Mouse (Mus musculus) heart, embryonic 14.5 days (tissue): Measurements from ENCODE around the gene Clmn. TPM values are rescaled to one million over a fixed set of nuclear protein-coding genes. Genes with fewer than 3 reads are reported as not detected.

Source experiments
- ATAC-seq: fragments of 200-750 bp; cut with Nextera tagmentation; 2 replicates; pipeline ENCODE4 v1.8.0; 2017; ENCODE audit warnings: low read depth, moderate TSS enrichment; ENCODE audit not compliant: insufficient number of reproducible peaks, insufficient read depth, low FRiP score
- H3K27ac ChIP-seq, 2 experiments: fragments of 200-500 bp in 1 of 2; fragments of 300-500 bp in 1 of 2; sonication (generic) in 1 of 2; replicated peaks in 1 of 2; 2 replicates each; pipeline ENCODE4 v1.5.1; 2012 to 2014; ENCODE audit warnings: low read depth in 2 of 2, low read length in 2 of 2, control low read depth in 1 of 2, mild to moderate bottlenecking in 1 of 2, mixed read lengths in 1 of 2; ENCODE audit not compliant: control insufficient read depth in 1 of 2, insufficient read depth in 1 of 2
- H3K27me3 ChIP-seq: fragments of 300-500 bp; sonication (generic); 2 replicates; pipeline ENCODE4 v1.6.1; 2014; ENCODE audit warnings: mild to moderate bottlenecking, low read length, control low read depth; ENCODE audit not compliant: control insufficient read depth, insufficient read depth
- H3K36me3 ChIP-seq: fragments of 300-500 bp; sonication (generic); 2 replicates; pipeline ENCODE4 v1.6.1; 2014; ENCODE audit warnings: mild to moderate bottlenecking, control low read depth, low read length, mixed read lengths; ENCODE audit not compliant: control insufficient read depth, insufficient read depth
- H3K4me1 ChIP-seq, 2 experiments: fragments of 200-500 bp in 1 of 2; fragments of 300-500 bp in 1 of 2; sonication (generic) in 1 of 2; 2 replicates each; pipeline ENCODE4 v1.6.1; 2012 to 2014; ENCODE audit warnings: low read length in 2 of 2, control low read depth in 1 of 2, mixed read lengths in 1 of 2; ENCODE audit not compliant: control insufficient read depth in 2 of 2, insufficient read depth in 2 of 2
- H3K4me2 ChIP-seq: fragments of 300-500 bp; sonication (generic); 2 replicates; pipeline ENCODE4 v1.6.1; 2014; ENCODE audit warnings: mild to moderate bottlenecking, low read length
- H3K4me3 ChIP-seq, 2 experiments: fragments of 200-500 bp in 1 of 2; fragments of 300-500 bp in 1 of 2; sonication (generic) in 1 of 2; 2 replicates each; pipeline ENCODE4 v1.5.1; 2012 to 2014; ENCODE audit warnings: low read length in 2 of 2, mild to moderate bottlenecking in 2 of 2, control low read depth in 1 of 2, low read depth in 1 of 2, moderate library complexity in 1 of 2; ENCODE audit not compliant: control insufficient read depth in 1 of 2, insufficient read depth in 1 of 2
- H3K9ac ChIP-seq: fragments of 300-500 bp; sonication (generic); 2 replicates; pipeline ENCODE4 v1.6.1; 2014; ENCODE audit warnings: mild to moderate bottlenecking, low read length
- H3K9me3 ChIP-seq: fragments of 300-500 bp; sonication (generic); 2 replicates; pipeline ENCODE4 v1.6.1; 2016; ENCODE audit warnings: low read length, control low read depth; ENCODE audit not compliant: control insufficient read depth
- WGBS: fragments of 180-500 bp; shearing (Covaris S2); extraction: QIAGEN DNeasy Blood & Tissue Kit; methylation state at CpG from one replicate; pipeline ENCODE4 v1.1.7; 2014; 5-methylcytosine and 5-hydroxymethylcytosine counted together
- polyA plus RNA-seq: library from polyadenylated mRNA; unstranded; fragments of >200 nt; fragmentation: Nextera tagmentation; extraction: Ambion mirVana; gene quantifications from 2 replicates; pipeline ENCODE4 v1.2.1, GENCODE M21; 2014

Gene Clmn
- polyA plus RNA-seq, 1 experiment from 2014 or later: 0.49 TPM

- ATAC-seq: no peak
- no peaks in the 10 kb centered on the region for H3K36me3 ChIP-seq
- no peaks in the 10 kb centered on the region for H3K4me1 ChIP-seq
- 77% methylated on average over 7 of the region's 7 CpGs for WGBS
- no peak overlapping the region for H3K4me3 ChIP-seq
- H3K9me3 ChIP-seq: 0 out of 2 replicates have a peak, but pooled peaks cover 4% of the 10 kb centered on the region
- no peak overlapping the region for H3K4me2 ChIP-seq
- H3K9ac ChIP-seq: no peak overlapping the region
- no peaks in the 10 kb centered on the region for H3K27me3 ChIP-seq
- no peak overlapping the region for H3K27ac ChIP-seq
Observed at GRCm38 (mm10) chr12:104859140-104859539, 5.7 kb downstream of the Clmn start.

GRCm38 (mm10) chr12:104858732-104859131 is 6.1 kb downstream of the Clmn start:
- ATAC-seq: no peak
- no peaks in the 10 kb centered on the region for H3K27me3 ChIP-seq
- no peaks in the 10 kb centered on the region for H3K4me1 ChIP-seq
- H3K9me3 ChIP-seq: 0 out of 2 replicates have a peak, but pooled peaks cover 4% of the 10 kb centered on the region
- WGBS: 84% methylated on average over 5 of the region's 5 CpGs
- no peak overlapping the region for H3K4me2 ChIP-seq
- no peak overlapping the region for H3K4me3 ChIP-seq
- no peak overlapping the region for H3K9ac ChIP-seq
- no peak overlapping the region for H3K27ac ChIP-seq
- no peaks in the 10 kb centered on the region for H3K36me3 ChIP-seq

GRCm38 (mm10) chr12:104857614-104858013 is 7.3 kb downstream of the Clmn start:
- Histone ChIP-seq H3K27ac (no peak overlapping the region), H3K27me3 (no peaks in the 10 kb centered on the region), H3K4me3 (no peak overlapping the region), H3K9ac (no peak overlapping the region), H3K9me3 (0 out of 2 replicates have a peak, but pooled peaks cover under 1% of the 10 kb centered on the region), H3K4me2 (no peak overlapping the region), H3K36me3 (no peaks in the 10 kb centered on the region), H3K4me1 (no peaks in the 10 kb centered on the region)
- WGBS: 78% methylated on average over 10 of the region's 10 CpGs
- no peak for ATAC-seq

- no peak overlapping the region for H3K9ac ChIP-seq
- H3K27ac ChIP-seq: no peak overlapping the region
- H3K27me3 ChIP-seq: no peaks in the 10 kb centered on the region
- no peak overlapping the region for H3K4me2 ChIP-seq
- H3K4me3 ChIP-seq: no peak overlapping the region
- ATAC-seq: no peak
- no peaks in the 10 kb centered on the region for H3K36me3 ChIP-seq
- no peaks in the 10 kb centered on the region for H3K9me3 ChIP-seq
- WGBS: 82% methylated on average over 3 of the region's 3 CpGs
- H3K4me1 ChIP-seq: peaks cover 0 to 3% of the 10 kb centered on the region in 2 experiments; a peak in 1 of 4 replicates
Observed at GRCm38 (mm10) chr12:104856540-104856939, 8.3 kb downstream of the Clmn start.

- no peaks in the 10 kb centered on the region for H3K9me3 ChIP-seq
- WGBS: 70% methylated on average over 7 of the region's 7 CpGs
- no peak overlapping the region for H3K9ac ChIP-seq
- H3K4me2 ChIP-seq: no peak overlapping the region
- peaks cover 0 to 4% of the 10 kb centered on the region in 2 experiments; a peak in 1 of 4 replicates for H3K4me1 ChIP-seq
- no peaks in the 10 kb centered on the region for H3K36me3 ChIP-seq
- no peak overlapping the region for H3K4me3 ChIP-seq
- H3K27ac ChIP-seq: no peak overlapping the region
- ATAC-seq: no peak
- H3K27me3 ChIP-seq: no peaks in the 10 kb centered on the region
Observed at GRCm38 (mm10) chr12:104855548-104855947, 9.3 kb downstream of the Clmn start.

- Histone ChIP-seq H3K9ac (no peak overlapping the region), H3K4me2 (no peak overlapping the region), H3K9me3 (no peaks in the 10 kb centered on the region), H3K4me1 (peaks cover 0 to 4% of the 10 kb centered on the region in 2 experiments; a peak in 1 of 4 replicates), H3K27me3 (no peaks in the 10 kb centered on the region), H3K36me3 (no peaks in the 10 kb centered on the region), H3K4me3 (no peak overlapping the region), H3K27ac (no peak overlapping the region)
- ATAC-seq: no peak
- 82% methylated on average over 2 of the region's 2 CpGs for WGBS
Observed at GRCm38 (mm10) chr12:104854826-104855225, 10.1 kb downstream of the Clmn start.

GRCm38 (mm10) chr12:104853374-104853773 is 11.5 kb downstream of the Clmn start:
- no peak for ATAC-seq
- H3K4me1 ChIP-seq: peaks cover 0 to 4% of the 10 kb centered on the region in 2 experiments; a peak in 1 of 4 replicates
- H3K27me3 ChIP-seq: no peaks in the 10 kb centered on the region
- H3K9me3 ChIP-seq: no peaks in the 10 kb centered on the region
- no peak overlapping the region for H3K9ac ChIP-seq
- H3K36me3 ChIP-seq: no peaks in the 10 kb centered on the region
- 68% methylated on average over 7 of the region's 7 CpGs for WGBS
- no peak overlapping the region for H3K4me3 ChIP-seq
- H3K4me2 ChIP-seq: no peak overlapping the region
- H3K27ac ChIP-seq: no peak overlapping the region
